Mouse (Mus musculus) heart, adult 2 months (tissue): ENCODE results near the gene Znrf1.

Experiments
- CTCF ChIP-seq: fragments of 200-600 bp; IDR thresholded peaks from 2 replicates; pipeline ENCODE4 v1.8.1; 2022; ENCODE audit warnings: antibody characterized with exemption, mild to moderate bottlenecking, moderate library complexity
- EP300 ChIP-seq: fragments of 200-500 bp; IDR thresholded peaks from 2 replicates; pipeline ENCODE4 v1.6.1; 2011; ENCODE audit warnings: low read depth, low read length, control low read depth; ENCODE audit not compliant: insufficient read depth
- POLR2A ChIP-seq: fragments of 200-500 bp; IDR thresholded peaks from 2 replicates; pipeline ENCODE4 v1.6.1; 2011; ENCODE audit warnings: mild to moderate bottlenecking, low read depth, low read length, control low read depth; ENCODE audit not compliant: insufficient read depth

GRCm38 (mm10) chr8:111648834-111649233, 112.9 kb downstream of the Znrf1 start:
- no peak for TF ChIP-seq CTCF
- TF ChIP-seq POLR2A, result no peak
- TF ChIP-seq EP300, result no peak
